Mouse (Mus musculus) midbrain, postnatal 0 days (tissue): ENCODE data around the gene Cenpp. TPM values are rescaled to one million over a fixed set of nuclear protein-coding genes. Genes with fewer than 3 reads are reported as not detected.

ENCODE experiments used
- ATAC-seq: fragments of 200-750 bp; cut with Nextera tagmentation; 2 replicates; pipeline ENCODE4 v1.8.0; 2017; ENCODE audit warnings: moderate number of reproducible peaks, mild to moderate bottlenecking, moderate TSS enrichment, moderate library complexity; ENCODE audit not compliant: low FRiP score
- DNase-seq: peaks from one replicate; pipeline ENCODE4 v3.0.0-alpha.2; 2015; ENCODE audit warnings: low spot score
- H3K27ac ChIP-seq: fragments of 300-500 bp; sonication (generic); 2 replicates; pipeline ENCODE4 v1.5.1; 2014; ENCODE audit warnings: low read depth, mild to moderate bottlenecking, low read length, mixed read lengths
- H3K27me3 ChIP-seq: fragments of 300-500 bp; sonication (generic); 2 replicates; pipeline ENCODE4 v1.6.1; 2014; ENCODE audit warnings: low read length, control low read depth, mixed read lengths; ENCODE audit not compliant: insufficient read depth
- H3K36me3 ChIP-seq: fragments of 300-500 bp; sonication (generic); 2 replicates; pipeline ENCODE4 v1.6.1; 2014; ENCODE audit warnings: low read length, control low read depth, mixed read lengths; ENCODE audit not compliant: insufficient read depth
- H3K4me1 ChIP-seq: fragments of 300-500 bp; sonication (generic); 2 replicates; pipeline ENCODE4 v1.6.1; 2014; ENCODE audit warnings: mild to moderate bottlenecking, control low read depth, antibody characterized with exemption, low read length, mixed read lengths; ENCODE audit not compliant: insufficient read depth
- H3K4me2 ChIP-seq: fragments of 300-500 bp; sonication (generic); 2 replicates; pipeline ENCODE4 v1.6.1; 2014; ENCODE audit warnings: low read depth, mild to moderate bottlenecking, low read length, mixed read lengths; ENCODE audit not compliant: poor library complexity, severe bottlenecking
- H3K4me3 ChIP-seq: fragments of 300-500 bp; sonication (generic); 2 replicates; pipeline ENCODE4 v1.5.1; 2014; ENCODE audit warnings: low read depth, mild to moderate bottlenecking, low read length, moderate library complexity
- H3K9ac ChIP-seq: fragments of 300-500 bp; sonication (generic); replicated peaks from 2 replicates; pipeline ENCODE4 v1.6.1; 2014; ENCODE audit warnings: mild to moderate bottlenecking, low read length, moderate library complexity, mixed read lengths; ENCODE audit not compliant: poor library complexity, severe bottlenecking
- H3K9me3 ChIP-seq: fragments of 300-500 bp; sonication (generic); 2 replicates; pipeline ENCODE4 v1.6.1; 2016; ENCODE audit warnings: low read length, control low read depth
- CTCF ChIP-seq: IDR thresholded peaks from 2 replicates; pipeline ENCODE4 v1.5.1; 2016; ENCODE audit warnings: antibody characterized with exemption, mild to moderate bottlenecking
- WGBS: fragments of 180-500 bp; shearing (Covaris S2); extraction: QIAGEN DNeasy Blood & Tissue Kit; methylation state at CpG from one replicate; pipeline ENCODE4 v1.1.7; 2014; 5-methylcytosine and 5-hydroxymethylcytosine counted together
- polyA plus RNA-seq: library from polyadenylated mRNA; unstranded; fragments of >200 nt; fragmentation: Nextera tagmentation; extraction: Ambion mirVana; gene quantifications from 2 replicates; pipeline ENCODE4 v1.2.1, GENCODE M21; 2015
- total RNA-seq: library from RNA; depleted of rRNA; stranded (reverse); fragments of >200 nt; gene quantifications from 2 replicates; pipeline ENCODE4 v1.2.3, GENCODE M21; 2014

Gene Cenpp
- total and polyA plus RNA-seq, 2 experiments from 2014 or later, result 1.3 to 6.9 TPM

- Histone ChIP-seq H3K27ac (no peak overlapping the region; the same call in 1 of the 2 replicates), H3K36me3 (peaks cover 38% of the 10 kb centered on the region)
Observed at GRCm38 (mm10) chr13:49460692-49461414, 191.7 kb downstream of the Cenpp start.

GRCm38 (mm10) chr13:49460276-49460675, 192.3 kb downstream of the Cenpp start:
- 92% methylated on average over 4 of the region's 4 CpGs for WGBS
- Histone ChIP-seq H3K9me3 (no peaks in the 10 kb centered on the region), H3K27ac (no peak overlapping the region), H3K4me3 (no peak overlapping the region), H3K36me3 (peaks cover 38% of the 10 kb centered on the region), H3K4me2 (no peak overlapping the region), H3K4me1 (no peaks in the 10 kb centered on the region), H3K27me3 (no peaks in the 10 kb centered on the region), H3K9ac (no peak overlapping the region)
- DNase-seq, result no peak
- no peak for TF ChIP-seq CTCF
- no peak for ATAC-seq

More at GRCm38 (mm10) chr13:49460692-49461414, 191.7 kb downstream of the Cenpp start:
- ATAC-seq (no peak), DNase-seq (no peak)
- WGBS, result 76% methylated on average over 5 of the region's 5 CpGs
- H3K9me3 ChIP-seq, result no peaks in the 10 kb centered on the region
- H3K4me2 ChIP-seq, result no peak overlapping the region
- TF ChIP-seq CTCF, result no peak
- no peaks in the 10 kb centered on the region for H3K27me3 ChIP-seq
- H3K9ac ChIP-seq, result no peak overlapping the region
- no peaks in the 10 kb centered on the region for H3K4me1 ChIP-seq
- no peak overlapping the region for H3K4me3 ChIP-seq

- Histone ChIP-seq H3K4me1 (no peaks in the 10 kb centered on the region), H3K27ac (no peak overlapping the region), H3K27me3 (no peaks in the 10 kb centered on the region), H3K4me3 (no peak overlapping the region), H3K4me2 (no peak overlapping the region), H3K9ac (no peak overlapping the region), H3K36me3 (peaks cover 29% of the 10 kb centered on the region), H3K9me3 (no peaks in the 10 kb centered on the region)
- TF ChIP-seq CTCF, result peak; percentile 99
- ATAC-seq, result peak; percentile 85
- peak; percentile 87 for DNase-seq
- 38% methylated on average over 5 of the region's 5 CpGs for WGBS
Observed at GRCm38 (mm10) chr13:49449318-49449749, 203.3 kb downstream of the Cenpp start.

GRCm38 (mm10) chr13:49444451-49444850, 208.1 kb downstream of the Cenpp start:
- no peak for DNase-seq
- WGBS, result 96% methylated on average over 6 of the region's 6 CpGs

GRCm38 (mm10) chr13:49436170-49436569, 216.4 kb downstream of the Cenpp start:
- H3K36me3 ChIP-seq, result peaks cover 44% of the 10 kb centered on the region
- WGBS, result 67% methylated on average over 4 of the region's 4 CpGs
- no peak overlapping the region for H3K9ac ChIP-seq
- no peak overlapping the region for H3K4me2 ChIP-seq
- DNase-seq, result peak; percentile 4
- H3K9me3 ChIP-seq, result no peaks in the 10 kb centered on the region
- TF ChIP-seq CTCF, result no peak
- H3K4me3 ChIP-seq, result no peak overlapping the region
- no peaks in the 10 kb centered on the region for H3K4me1 ChIP-seq
- no peak for ATAC-seq
- H3K27me3 ChIP-seq, result no peaks in the 10 kb centered on the region
- H3K27ac ChIP-seq, result no peak overlapping the region

More at GRCm38 (mm10) chr13:49444451-49444850, 208.1 kb downstream of the Cenpp start:
- Histone ChIP-seq H3K4me3 (no peak overlapping the region), H3K9ac (no peak overlapping the region), H3K27ac (no peak overlapping the region), H3K4me2 (no peak overlapping the region), H3K4me1 (no peaks in the 10 kb centered on the region), H3K27me3 (no peaks in the 10 kb centered on the region), H3K36me3 (peaks cover 41% of the 10 kb centered on the region), H3K9me3 (no peaks in the 10 kb centered on the region)
- no peak for ATAC-seq
- TF ChIP-seq CTCF, result no peak

- Histone ChIP-seq H3K9ac (no peak overlapping the region), H3K27me3 (no peaks in the 10 kb centered on the region), H3K4me3 (no peak overlapping the region), H3K4me2 (no peak overlapping the region), H3K9me3 (no peaks in the 10 kb centered on the region), H3K4me1 (no peaks in the 10 kb centered on the region), H3K36me3 (peaks cover 44% of the 10 kb centered on the region), H3K27ac (no peak overlapping the region)
- ATAC-seq (no peak), DNase-seq (no peak)
- no peak for TF ChIP-seq CTCF
- 96% methylated on average over 1 of the region's 1 CpGs for WGBS
Observed at GRCm38 (mm10) chr13:49435745-49436144, 216.8 kb downstream of the Cenpp start.
